Mouse (Mus musculus) thymus, adult 2 months (tissue): Measurements from ENCODE around the gene Sorl1. TPM values are rescaled to one million over a fixed set of nuclear protein-coding genes. Genes with fewer than 3 reads are reported as not detected.

Source experiments
- DNase-seq: peaks from one replicate; pipeline ENCODE4 v3.0.0; 2021
- H3K27ac ChIP-seq: fragments of 200-500 bp; 2 replicates; pipeline ENCODE4 v1.5.1; 2012; ENCODE audit warnings: low read length, control low read depth; ENCODE audit not compliant: control insufficient read depth, insufficient read depth
- H3K27me3 ChIP-seq: fragments of 200-500 bp; 2 replicates; pipeline ENCODE4 v1.6.1; 2012; ENCODE audit warnings: mild to moderate bottlenecking, low read length, moderate library complexity, mixed read lengths; ENCODE audit not compliant: control insufficient read depth, insufficient read depth
- H3K36me3 ChIP-seq: fragments of 200-500 bp; 2 replicates; pipeline ENCODE4 v1.6.1; 2012; ENCODE audit warnings: mild to moderate bottlenecking, low read length, moderate library complexity; ENCODE audit not compliant: control insufficient read depth, insufficient read depth
- H3K4me1 ChIP-seq: fragments of 200-500 bp; replicated peaks from 2 replicates; pipeline ENCODE4 v1.6.1; 2012; ENCODE audit warnings: low read length; ENCODE audit not compliant: control insufficient read depth, insufficient read depth
- H3K4me3 ChIP-seq: fragments of 200-500 bp; 2 replicates; pipeline ENCODE4 v1.5.1; 2012; ENCODE audit warnings: mild to moderate bottlenecking, low read length, control low read depth, moderate library complexity; ENCODE audit not compliant: control insufficient read depth, insufficient read depth
- CTCF ChIP-seq: fragments of 200-500 bp; IDR thresholded peaks from 2 replicates; pipeline ENCODE4 v1.5.1; 2012; ENCODE audit warnings: mild to moderate bottlenecking, control low read depth, low read length, moderate library complexity, borderline replicate concordance; ENCODE audit not compliant: control insufficient read depth, poor library complexity, insufficient read depth; ENCODE audit errors: extremely low read depth
- POLR2A ChIP-seq: fragments of 200-500 bp; IDR thresholded peaks from 2 replicates; pipeline ENCODE4 v1.6.1; 2012; ENCODE audit warnings: mild to moderate bottlenecking, low read length, control low read depth, moderate library complexity; ENCODE audit not compliant: control insufficient read depth, poor library complexity, insufficient read depth; ENCODE audit errors: extremely low read depth
- WGBS: fragments of 180-500 bp; shearing (Covaris S2); methylation state at CpG from one replicate; pipeline ENCODE4 v1.1.7; 2018; 5-methylcytosine and 5-hydroxymethylcytosine counted together
- polyA plus RNA-seq: library from polyadenylated mRNA; depleted of rRNA; stranded (reverse); fragments of >200 nt; gene quantifications from 2 replicates; pipeline ENCODE4 v1.2.3, GENCODE M21; 2012

Sorl1 gene
- polyA plus RNA-seq, 1 experiment, result 27.7 TPM

GRCm38 (mm10) chr9:41985052-41985451 is 139.0 kb downstream of the Sorl1 start:
- DNase-seq, result peak; percentile 24
- TF ChIP-seq POLR2A (no peak), CTCF (no peak)
- Histone ChIP-seq H3K27me3 (no peaks in the 10 kb centered on the region), H3K36me3 (no peaks in the 10 kb centered on the region), H3K4me3 (no peak overlapping the region), H3K27ac (no peak overlapping the region), H3K4me1 (peaks cover 3% of the 10 kb centered on the region)
- 39% methylated on average over 9 of the region's 9 CpGs for WGBS

- H3K4me3 ChIP-seq, result no peak overlapping the region
- no peaks in the 10 kb centered on the region for H3K36me3 ChIP-seq
- H3K27me3 ChIP-seq, result no peaks in the 10 kb centered on the region
- peaks cover 3% of the 10 kb centered on the region for H3K4me1 ChIP-seq
- no peak for TF ChIP-seq POLR2A
- no peak for TF ChIP-seq CTCF
- no peak overlapping the region for H3K27ac ChIP-seq
- WGBS, result 83% methylated on average over 11 of the region's 11 CpGs
- DNase-seq, result no peak
These were observed 139.8 kb downstream of the Sorl1 start for GRCm38 (mm10) chr9:41984306-41984705.

- Histone ChIP-seq H3K4me3 (no peak overlapping the region), H3K27ac (no peak overlapping the region), H3K4me1 (peaks cover 3% of the 10 kb centered on the region), H3K36me3 (no peaks in the 10 kb centered on the region), H3K27me3 (no peaks in the 10 kb centered on the region)
- TF ChIP-seq POLR2A, result no peak
- TF ChIP-seq CTCF, result no peak
- WGBS, result 96% methylated on average over 3 of the region's 3 CpGs
- no peak for DNase-seq
These were observed 140.8 kb downstream of the Sorl1 start for GRCm38 (mm10) chr9:41983286-41983685.

GRCm38 (mm10) chr9:41982760-41983159 is 141.3 kb downstream of the Sorl1 start:
- Histone ChIP-seq H3K4me3 (no peak overlapping the region), H3K36me3 (no peaks in the 10 kb centered on the region), H3K27ac (no peak overlapping the region), H3K27me3 (no peaks in the 10 kb centered on the region), H3K4me1 (peaks cover 3% of the 10 kb centered on the region)
- 93% methylated on average over 2 of the region's 2 CpGs for WGBS
- TF ChIP-seq POLR2A (no peak), CTCF (no peak)
- no peak for DNase-seq

GRCm38 (mm10) chr9:41982023-41982422 is 142.1 kb downstream of the Sorl1 start:
- Histone ChIP-seq H3K27ac (no peak overlapping the region), H3K36me3 (no peaks in the 10 kb centered on the region), H3K4me3 (no peak overlapping the region), H3K4me1 (peaks cover 3% of the 10 kb centered on the region), H3K27me3 (no peaks in the 10 kb centered on the region)
- WGBS, result 92% methylated on average over 9 of the region's 9 CpGs
- no peak for DNase-seq
- TF ChIP-seq CTCF (no peak), POLR2A (no peak)

GRCm38 (mm10) chr9:41981306-41981705 is 142.8 kb downstream of the Sorl1 start:
- TF ChIP-seq CTCF (no peak), POLR2A (no peak)
- Histone ChIP-seq H3K27ac (no peak overlapping the region), H3K4me3 (no peak overlapping the region), H3K4me1 (peaks cover 3% of the 10 kb centered on the region), H3K27me3 (no peaks in the 10 kb centered on the region), H3K36me3 (no peaks in the 10 kb centered on the region)
- DNase-seq, result no peak
- 98% methylated on average over 4 of the region's 4 CpGs for WGBS

GRCm38 (mm10) chr9:41980796-41981195 is 143.3 kb downstream of the Sorl1 start:
- H3K4me1 ChIP-seq, result peaks cover 3% of the 10 kb centered on the region
- H3K27me3 ChIP-seq, result no peaks in the 10 kb centered on the region
- H3K27ac ChIP-seq, result no peak overlapping the region
- H3K36me3 ChIP-seq, result no peaks in the 10 kb centered on the region
- TF ChIP-seq CTCF, result no peak
- no peak for TF ChIP-seq POLR2A
- no peak for DNase-seq
- H3K4me3 ChIP-seq, result no peak overlapping the region
- WGBS, result 97% methylated on average over 5 of the region's 5 CpGs
